Mouse (Mus musculus): Measurements from ENCODE around the gene Sec24a.
A peak's percentile ranks its signal among the peaks of the same experiment; 100 is the strongest.
"Not testable (repeated sequence)": the region's sequence is repeated elsewhere in the genome, so short reads cannot be mapped to it uniquely, and the experiment has no call there.

The Sec24a gene

GRCm38 (mm10) chr11:51688330-51689328 lies 74.8 kb downstream of the Sec24a start, which contains the start of gene 0610009B22Rik:
Gene 0610009B22Rik (minus strand): TSS chr11:51688874.
- DNase-seq (ENCODE audit: low spot score): peak; percentile 100

- no peak for DNase-seq (ENCODE audit: low spot score)
These were observed 81.5 kb downstream of the Sec24a start for GRCm38 (mm10) chr11:51681976-51682374.

GRCm38 (mm10) chr11:51681324-51681975 lies 82.0 kb downstream of the Sec24a start:
- peak; percentile 79 for DNase-seq (ENCODE audit: low spot score)

- DNase-seq (ENCODE audit: low spot score): no peak
These were observed 84.0 kb downstream of the Sec24a start for GRCm38 (mm10) chr11:51679466-51679865.

GRCm38 (mm10) chr11:51677737-51678418 lies 85.6 kb downstream of the Sec24a start:
- no peak for DNase-seq (ENCODE audit: low spot score)

- no peak for DNase-seq (ENCODE audit: low spot score)
These were observed 88.0 kb downstream of the Sec24a start for GRCm38 (mm10) chr11:51675386-51675785.

- no peak for DNase-seq (ENCODE audit: low spot score)
These were observed 90.1 kb downstream of the Sec24a start for GRCm38 (mm10) chr11:51673291-51673690.

GRCm38 (mm10) chr11:51671376-51671775 lies 92.1 kb downstream of the Sec24a start:
- DNase-seq (ENCODE audit: low spot score): no peak

GRCm38 (mm10) chr11:51670846-51671245 lies 92.6 kb downstream of the Sec24a start:
- no peak for DNase-seq (ENCODE audit: low spot score)

GRCm38 (mm10) chr11:51664747-51665146 lies 98.7 kb downstream of the Sec24a start:
- DNase-seq (ENCODE audit: low spot score): not testable (repeated sequence)

- DNase-seq (ENCODE audit: low spot score): no peak
These were observed 100.8 kb downstream of the Sec24a start for GRCm38 (mm10) chr11:51662632-51663031.

- DNase-seq (ENCODE audit: low spot score): no peak
These were observed 101.5 kb downstream of the Sec24a start for GRCm38 (mm10) chr11:51661867-51662365.

GRCm38 (mm10) chr11:51658705-51659104 lies 104.7 kb downstream of the Sec24a start:
- DNase-seq (ENCODE audit: low spot score): no peak

- DNase-seq (ENCODE audit: low spot score): no peak
These were observed 105.1 kb downstream of the Sec24a start for GRCm38 (mm10) chr11:51658291-51658690.

GRCm38 (mm10) chr11:51656798-51657521 lies 106.5 kb downstream of the Sec24a start:
- DNase-seq (ENCODE audit: low spot score): no peak

GRCm38 (mm10) chr11:51654891-51655290 lies 108.5 kb downstream of the Sec24a start:
- no peak for DNase-seq (ENCODE audit: low spot score)

GRCm38 (mm10) chr11:51653736-51654135 lies 109.7 kb downstream of the Sec24a start:
- no peak for DNase-seq (ENCODE audit: low spot score)

- no peak for DNase-seq (ENCODE audit: low spot score)
These were observed 110.5 kb downstream of the Sec24a start for GRCm38 (mm10) chr11:51652889-51653418.

GRCm38 (mm10) chr11:51650691-51651515 lies 112.5 kb downstream of the Sec24a start, which contains the start of the genes N4bp3 and D930048N14Rik:
Gene N4bp3 (minus strand): TSS chr11:51650842.
Gene D930048N14Rik (plus strand): TSS chr11:51650954.
- no peak for DNase-seq (ENCODE audit: low spot score)

- DNase-seq (ENCODE audit: low spot score): no peak
These were observed 113.2 kb downstream of the Sec24a start for GRCm38 (mm10) chr11:51650261-51650660.

Measured in c-Kit-positive CD71-positive TER-119-positive erythroid progenitor cells, embryonic 14.5 days (primary cell).